Mouse (Mus musculus) lung, postnatal 4 days (tissue): ENCODE data around the gene Rps6kb2.

Experiments used
- DNase-seq, 2 experiments: peaks; one replicate each; pipeline ENCODE4 v3.0.0; 2021

The Rps6kb2 gene

GRCm38 (mm10) chr19:4154437-4155222 lies 8.5 kb downstream of the Rps6kb2 start:
- DNase-seq, result peak in 1 of 2 experiments; percentile 43

- DNase-seq, result no peak
Observed at GRCm38 (mm10) chr19:4153232-4153654, 9.9 kb downstream of the Rps6kb2 start, which contains the start of gene Ptprcap. TSS of gene Ptprcap (plus strand) at chr19:4153604.

- no peak for DNase-seq
Observed at GRCm38 (mm10) chr19:4152445-4153231, 10.5 kb downstream of the Rps6kb2 start.

GRCm38 (mm10) chr19:4151898-4152297 lies 11.3 kb downstream of the Rps6kb2 start:
- no peak for DNase-seq

GRCm38 (mm10) chr19:4151488-4151860 lies 11.7 kb downstream of the Rps6kb2 start:
- no peak for DNase-seq

- no peak for DNase-seq
Observed at GRCm38 (mm10) chr19:4150567-4151487, 12.3 kb downstream of the Rps6kb2 start.

- no peak for DNase-seq
Observed at GRCm38 (mm10) chr19:4149764-4150461, 13.2 kb downstream of the Rps6kb2 start.

GRCm38 (mm10) chr19:4149283-4149682 lies 13.9 kb downstream of the Rps6kb2 start:
- DNase-seq, result no peak

GRCm38 (mm10) chr19:4148819-4149218 lies 14.3 kb downstream of the Rps6kb2 start:
- DNase-seq, result no peak

- DNase-seq, result peak; percentile 98 to 99
Observed at GRCm38 (mm10) chr19:4148491-4148806, 14.7 kb downstream of the Rps6kb2 start, which contains the start of gene Coro1b. TSS of gene Coro1b (plus strand) at chr19:4148619.

- DNase-seq, result no peak
Observed at GRCm38 (mm10) chr19:4147782-4148490, 15.2 kb downstream of the Rps6kb2 start.

- peak in 1 of 2 experiments; percentile 51 for DNase-seq
Observed at GRCm38 (mm10) chr19:4147022-4147405, 16.1 kb downstream of the Rps6kb2 start.

- DNase-seq, result no peak
Observed at GRCm38 (mm10) chr19:4146366-4147021, 16.7 kb downstream of the Rps6kb2 start.

- DNase-seq, result no peak
Observed at GRCm38 (mm10) chr19:4145936-4146335, 17.2 kb downstream of the Rps6kb2 start.

- peak in 1 of 2 experiments; percentile 60 for DNase-seq
Observed at GRCm38 (mm10) chr19:4144550-4145498, 18.3 kb downstream of the Rps6kb2 start.

GRCm38 (mm10) chr19:4143759-4144268 lies 19.3 kb downstream of the Rps6kb2 start, which contains the start of gene Cabp4:
TSS of gene Cabp4 (minus strand) at chr19:4144033.
- no peak for DNase-seq

GRCm38 (mm10) chr19:4142416-4143173 lies 20.6 kb downstream of the Rps6kb2 start:
- peak in 1 of 2 experiments; percentile 44 for DNase-seq

- DNase-seq, result no peak
Observed at GRCm38 (mm10) chr19:4140147-4140546, 23.0 kb downstream of the Rps6kb2 start.

- DNase-seq, result no peak
Observed at GRCm38 (mm10) chr19:4139446-4139845, 23.7 kb downstream of the Rps6kb2 start, which contains the start of gene Gpr152. TSS of gene Gpr152 (plus strand) at chr19:4139787.
